Mouse (Mus musculus) urinary bladder, postnatal 4 days (tissue): ENCODE measurements around the gene Rdh16f2.
A peak's percentile ranks its signal among the peaks of the same experiment; 100 is the strongest.
"Not testable (repeated sequence)": the region's sequence is repeated elsewhere in the genome, so short reads cannot be mapped to it uniquely, and the experiment has no call there.

Experiments
- DNase-seq, 2 experiments: peaks; one replicate each; pipeline ENCODE4 v3.0.0; 2021 to 2022; ENCODE audit warnings: low spot score in 2 of 2

The Rdh16f2 gene

DNA sequence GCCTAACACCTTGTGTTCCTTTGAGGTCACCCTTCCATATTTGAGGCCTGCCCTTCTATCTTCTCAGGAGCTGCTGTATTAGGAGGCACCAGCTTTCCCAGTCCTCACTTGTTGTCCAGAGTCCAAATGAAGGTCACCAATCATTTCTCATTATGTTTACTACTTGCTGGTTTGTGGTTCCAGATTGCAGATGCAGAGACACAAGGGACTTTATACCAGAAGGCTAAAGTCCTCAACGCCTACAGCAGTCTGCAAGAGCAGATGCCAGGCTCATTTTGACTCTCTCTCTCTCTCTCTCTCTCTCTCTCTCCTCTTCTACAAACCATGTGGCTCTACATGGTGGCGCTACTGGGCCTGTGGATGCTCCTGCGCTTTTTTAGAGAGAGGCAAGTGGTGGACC, at the start of gene Rdh16f2:
Rdh16f2 (plus strand) TSS at position 243 of the 400 bp plus-strand sequence.
- no peak for DNase-seq

DNA sequence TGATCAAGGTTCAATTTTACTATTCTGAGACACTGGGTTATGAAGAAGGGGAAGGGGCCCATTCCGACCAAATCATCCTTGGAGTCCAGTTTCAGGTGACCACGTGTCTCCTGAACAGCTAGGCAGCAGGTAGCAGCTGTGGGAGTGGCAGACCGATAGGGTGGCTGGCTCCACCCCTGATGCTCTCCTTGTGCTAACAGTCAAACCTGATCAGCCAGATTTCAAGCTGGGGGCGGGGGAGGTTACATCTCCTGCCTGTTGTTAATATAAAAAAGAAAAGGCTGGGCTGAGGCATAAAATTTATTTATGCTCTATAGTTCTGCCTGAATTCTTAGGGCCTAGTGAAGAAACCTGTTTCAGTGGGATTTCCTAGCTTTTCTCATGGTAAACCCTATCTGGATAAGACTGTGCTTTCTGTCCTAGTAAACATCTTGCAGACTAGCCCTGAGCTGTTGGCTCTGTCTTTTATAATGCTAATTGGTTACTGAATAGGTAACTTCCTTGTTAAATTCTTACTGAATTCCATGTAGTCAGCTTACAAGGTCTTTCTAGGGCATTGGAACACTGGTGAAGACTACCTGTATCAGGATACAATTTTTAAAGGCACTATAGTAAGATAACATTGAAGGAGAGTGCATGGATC, 48.9 kb upstream of the Rdh16f2 start:
- DNase-seq: not testable (repeated sequence)

DNA sequence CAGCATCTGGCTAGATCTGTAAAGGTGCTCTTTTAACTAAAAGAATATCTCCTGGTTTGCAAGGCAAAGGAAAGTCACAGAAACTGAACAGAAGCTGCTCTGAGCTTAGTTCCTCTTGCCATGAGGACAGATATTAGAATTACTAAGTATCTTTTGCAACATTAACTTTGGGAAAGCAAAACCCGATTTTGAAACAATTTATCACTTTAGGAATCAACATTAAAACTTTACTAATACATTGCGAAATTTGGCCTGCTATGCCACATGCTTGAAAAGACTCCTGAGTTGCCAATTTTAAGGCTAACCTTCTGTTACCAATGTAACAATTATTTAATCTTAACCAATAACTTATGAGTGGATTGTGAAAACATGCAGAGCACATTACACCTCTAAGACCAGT, 44.5 kb upstream of the Rdh16f2 start:
- not testable (repeated sequence) for DNase-seq

DNA sequence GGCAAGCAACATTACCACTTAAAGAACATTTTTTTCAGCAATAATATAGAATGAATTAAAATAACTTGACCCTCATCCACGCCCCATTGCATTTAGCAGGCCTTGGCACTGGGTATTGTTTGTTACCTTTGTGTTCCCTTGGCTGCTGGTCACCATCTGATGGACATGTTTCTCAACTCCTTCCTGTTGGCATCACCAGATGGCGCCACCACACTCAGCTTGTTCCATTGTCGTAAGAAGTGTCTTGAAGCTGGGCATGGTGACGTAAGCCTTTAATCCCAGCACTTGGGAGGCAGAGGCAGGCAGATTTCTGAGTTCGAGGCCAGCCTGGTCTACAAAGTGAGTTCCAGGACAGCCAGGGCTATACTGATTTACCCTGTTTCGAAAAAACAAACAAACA, 40.9 kb upstream of the Rdh16f2 start:
- no peak for DNase-seq

DNA sequence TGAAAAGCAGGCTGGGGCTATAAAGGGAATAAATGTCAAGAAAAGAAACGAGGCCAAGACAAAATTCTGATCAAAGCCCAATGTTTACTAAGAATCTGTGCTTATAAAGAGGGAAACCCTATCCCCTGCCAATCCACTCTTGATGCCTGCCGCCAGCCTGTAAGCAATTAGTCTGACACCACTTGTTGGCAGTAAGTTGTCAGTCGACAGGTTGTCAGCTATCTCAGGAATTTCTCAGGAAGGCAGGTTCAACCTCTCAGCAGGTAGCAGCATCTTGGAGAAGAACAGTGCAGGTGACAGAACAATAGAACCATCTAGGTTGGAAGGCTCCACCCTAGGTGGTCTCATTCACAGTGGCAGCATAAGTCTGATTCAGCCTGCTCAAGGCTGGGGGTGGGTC, 37.2 kb upstream of the Rdh16f2 start:
- DNase-seq: no peak

DNA sequence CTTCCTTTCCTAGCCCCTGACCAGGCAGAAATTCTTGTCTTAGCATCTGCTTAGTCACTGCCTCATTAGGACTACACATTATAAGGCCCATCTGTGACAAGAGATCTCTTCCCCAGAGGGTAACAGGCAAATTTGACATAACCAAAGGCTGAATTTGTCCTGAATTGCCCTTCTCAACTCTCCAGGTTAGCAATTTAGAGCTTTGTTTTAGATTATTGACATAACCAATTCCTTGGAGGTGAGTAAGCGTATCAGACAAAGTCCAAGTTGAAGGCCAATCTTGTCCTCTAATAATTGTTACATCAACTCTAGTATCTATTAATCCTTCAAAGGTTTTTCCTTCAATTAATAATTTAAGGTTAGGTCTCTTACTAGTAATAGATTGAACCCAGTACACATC, 32.1 kb upstream of the Rdh16f2 start:
- not testable (repeated sequence) for DNase-seq

DNA sequence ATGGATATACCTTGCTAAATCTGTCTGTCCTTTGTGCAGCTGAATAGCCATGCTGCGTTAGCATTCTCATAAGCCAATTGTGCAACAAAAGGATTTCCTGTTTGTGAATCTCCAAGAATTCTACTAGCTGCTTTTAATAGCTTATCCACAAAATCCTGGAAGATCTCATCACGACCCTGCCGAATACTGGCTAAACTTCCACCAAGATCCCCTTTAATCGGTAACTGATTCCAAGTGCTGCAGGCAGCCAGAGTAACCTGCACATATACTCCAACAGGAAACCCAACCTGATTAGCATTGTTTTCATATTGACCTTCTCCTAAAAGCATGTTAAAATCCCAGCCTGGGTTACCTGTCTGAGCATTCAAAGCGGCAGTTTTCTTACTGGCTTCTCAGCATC, 31.0 kb upstream of the Rdh16f2 start:
- DNase-seq: no peak

DNA sequence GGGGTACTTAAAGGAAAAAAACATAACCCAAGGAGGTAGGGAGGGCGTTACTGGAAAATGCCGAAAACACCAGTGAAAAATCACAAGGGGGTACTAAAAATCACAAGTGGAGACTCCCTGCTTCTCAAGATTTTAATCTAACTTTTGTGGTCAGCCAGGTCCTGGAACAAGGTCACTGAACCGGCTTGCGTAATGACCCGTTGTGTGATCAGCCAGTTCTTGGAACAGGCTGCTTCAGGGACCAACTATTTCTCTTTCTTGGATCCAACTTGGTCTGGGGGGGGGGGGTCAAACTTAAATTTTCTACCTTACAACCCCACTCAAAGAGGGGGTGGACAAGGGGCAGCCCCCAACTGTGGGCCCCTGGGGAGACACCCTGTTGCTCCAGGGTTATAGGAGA, 28.5 kb upstream of the Rdh16f2 start:
- not testable (repeated sequence) for DNase-seq

DNA sequence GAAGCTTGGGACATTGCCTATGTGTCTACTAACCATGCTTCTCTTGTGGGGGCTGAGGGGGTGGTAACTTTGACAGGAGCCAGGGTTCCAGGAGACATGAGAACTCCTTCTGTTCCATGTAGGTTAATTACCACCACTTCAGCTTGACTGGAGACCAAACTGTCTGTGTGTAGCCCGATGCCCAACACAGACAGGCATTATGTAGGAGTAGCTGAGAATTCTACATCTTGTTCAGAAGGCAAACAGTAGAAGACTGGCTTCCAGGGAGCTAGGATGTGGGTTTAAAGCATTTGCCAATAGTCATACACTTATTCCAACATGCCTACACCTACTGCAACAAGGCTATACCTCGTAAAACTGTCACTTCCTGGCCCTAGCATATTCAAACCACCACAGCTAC, 27.7 kb upstream of the Rdh16f2 start:
- no peak for DNase-seq

DNA sequence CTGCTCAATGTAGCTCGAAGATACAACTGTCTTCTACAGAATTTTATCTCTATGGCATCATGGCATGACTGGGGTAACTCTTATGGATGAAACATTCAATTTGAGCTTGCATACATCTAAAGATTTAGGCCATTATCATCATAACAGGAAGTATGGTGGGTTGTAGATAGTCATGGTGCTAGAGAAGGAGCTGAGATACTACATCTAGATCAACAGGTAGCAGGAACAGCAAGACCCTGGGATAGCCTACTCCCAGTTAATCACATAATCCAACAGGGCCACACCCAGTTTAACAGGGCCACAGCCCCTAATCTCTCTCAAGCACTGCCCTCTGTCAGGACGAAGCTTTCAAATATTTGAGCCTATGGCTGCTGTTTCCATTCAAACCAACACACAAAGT, 25.5 kb upstream of the Rdh16f2 start:
- no peak for DNase-seq

DNA sequence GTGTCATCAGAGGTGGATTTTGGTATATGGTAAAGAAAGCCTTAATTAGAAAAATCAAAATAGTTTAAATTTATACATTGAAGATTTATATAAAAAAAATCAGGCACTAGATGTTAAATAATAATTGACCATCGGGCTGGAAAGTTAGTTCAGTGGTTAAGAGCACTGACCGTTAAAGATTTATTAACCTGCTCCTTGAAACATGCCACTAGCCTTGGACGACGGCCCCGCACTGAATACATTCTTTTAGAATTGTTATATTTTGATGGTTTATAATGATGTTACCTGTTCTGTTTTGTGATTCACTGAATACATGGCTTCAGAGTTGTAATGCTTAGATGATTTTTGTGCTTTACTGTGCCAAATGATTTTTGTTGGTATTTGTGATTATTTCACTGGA, 20.3 kb upstream of the Rdh16f2 start:
- DNase-seq: not testable (repeated sequence)

DNA sequence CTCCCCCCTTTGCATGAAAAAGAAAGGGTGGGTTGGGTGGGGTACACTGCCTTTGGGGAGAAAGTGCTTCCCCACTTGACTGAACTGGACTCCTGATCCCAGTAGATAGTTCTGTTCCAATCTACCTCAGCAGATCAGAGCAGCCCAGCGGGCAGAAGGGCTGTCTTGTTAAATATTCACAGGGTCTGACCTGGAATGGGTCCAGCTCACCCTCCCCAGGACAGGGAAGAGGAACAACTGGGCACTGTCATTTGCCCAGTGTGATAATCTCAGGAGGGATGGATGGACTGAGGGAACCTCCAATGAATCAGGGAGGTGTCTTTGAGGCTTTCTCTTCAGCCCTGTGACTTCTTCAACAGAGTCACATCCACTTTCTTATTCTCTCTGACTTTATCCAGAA, 18.2 kb upstream of the Rdh16f2 start:
- no peak for DNase-seq

DNA sequence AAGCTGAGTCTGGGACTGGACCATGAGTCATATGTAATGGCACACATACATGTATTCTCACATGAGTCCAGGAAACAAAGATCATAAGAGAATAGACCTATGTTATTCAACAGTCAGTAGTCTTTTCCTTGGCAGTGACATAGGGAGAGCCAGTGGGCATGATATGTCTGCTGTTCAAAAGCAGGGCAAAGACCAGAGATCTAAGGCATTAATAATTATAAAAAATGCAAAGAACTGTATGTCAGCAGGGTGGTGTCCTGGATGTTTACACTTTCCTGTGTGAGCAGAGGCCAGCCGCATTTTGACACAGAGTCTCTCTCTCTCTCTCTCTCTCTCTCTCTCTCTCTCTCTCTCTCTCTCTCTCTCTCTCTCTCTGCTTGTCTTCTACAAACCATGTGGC, 16.6 kb upstream of the Rdh16f2 start, which contains the start of gene Rdh19:
Rdh19 (plus strand) TSS at position 301 of the 400 bp plus-strand sequence.
- no peak for DNase-seq

DNA sequence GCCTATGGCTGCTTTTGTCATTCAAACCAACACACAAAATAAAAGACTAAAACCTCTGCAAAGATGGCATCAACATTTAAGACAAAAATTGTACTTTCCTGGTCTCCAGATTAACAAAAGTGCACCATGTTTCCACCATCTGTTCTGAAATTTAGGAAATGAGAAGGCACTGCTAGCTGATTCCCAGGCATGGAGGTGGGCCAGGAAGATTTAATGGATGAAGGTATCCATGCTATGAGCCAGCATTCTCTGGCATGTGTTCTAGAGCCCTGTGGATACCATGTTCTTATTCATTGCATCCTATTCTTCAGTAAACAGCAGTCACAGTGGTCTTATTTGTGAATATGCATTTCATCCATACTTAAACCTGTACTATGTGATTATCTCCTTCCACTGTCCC, 9.9 kb upstream of the Rdh16f2 start:
- no peak for DNase-seq

DNA sequence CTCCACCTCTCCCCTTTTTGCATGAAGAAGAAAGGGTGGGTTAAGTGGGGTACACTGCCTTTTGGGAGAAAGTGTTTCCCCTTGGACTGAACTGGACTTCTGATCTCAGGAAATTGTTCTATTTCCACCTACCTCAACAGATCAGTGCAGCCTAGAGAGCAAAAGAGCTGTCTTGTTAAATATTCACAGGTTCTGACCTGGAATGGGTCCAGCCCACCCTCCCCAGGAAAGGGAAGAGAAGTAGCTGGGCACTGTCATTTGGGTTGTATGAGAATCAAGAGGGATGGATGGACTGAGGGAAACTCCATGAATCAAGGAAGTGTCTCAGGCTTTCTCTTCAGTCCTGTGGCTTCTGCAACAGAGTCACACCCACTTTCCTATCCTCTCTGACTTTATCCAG, 1.3 kb upstream of the Rdh16f2 start:
- DNase-seq: no peak

DNA sequence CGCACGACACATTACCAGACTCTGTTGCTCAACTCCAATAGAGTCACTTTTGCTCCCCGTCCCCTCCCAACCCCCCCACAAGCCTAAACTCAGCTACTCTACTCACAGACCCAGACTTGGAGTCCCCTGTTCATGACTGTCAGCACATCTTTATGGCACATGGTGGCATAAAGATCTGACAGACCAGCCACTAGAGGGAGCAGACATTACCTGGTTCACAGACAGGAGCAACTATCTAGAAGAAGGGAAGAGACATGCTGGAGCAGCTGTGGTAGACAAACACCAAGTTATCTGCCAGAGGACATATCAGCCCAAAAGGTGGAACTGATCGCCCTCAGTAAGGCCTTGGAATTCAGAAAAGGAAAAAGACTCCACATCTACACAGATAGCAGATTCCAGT, 6.2 kb downstream of the Rdh16f2 start:
- DNase-seq: no peak

DNA sequence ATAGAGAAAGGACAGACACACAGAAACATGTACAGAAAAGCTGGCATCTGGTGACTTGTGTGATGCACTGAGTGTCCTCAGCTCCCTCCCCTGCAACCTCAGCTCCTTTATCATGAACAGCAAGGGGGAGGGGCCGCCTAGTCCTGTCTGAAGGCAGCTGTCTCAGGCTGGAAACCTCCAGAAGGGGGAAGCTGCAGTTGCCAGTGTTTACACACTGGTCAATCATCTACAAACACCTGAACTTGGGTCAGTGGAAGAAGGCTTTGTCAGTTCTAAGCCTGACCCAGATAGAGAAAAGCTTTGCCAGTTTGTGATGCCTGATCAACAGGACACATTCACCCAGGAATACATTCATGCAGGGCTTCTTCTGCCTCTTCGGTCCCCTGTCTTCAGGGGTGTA, 11.4 kb downstream of the Rdh16f2 start:
- peak in 1 of 2 experiments; percentile 43 for DNase-seq

DNA sequence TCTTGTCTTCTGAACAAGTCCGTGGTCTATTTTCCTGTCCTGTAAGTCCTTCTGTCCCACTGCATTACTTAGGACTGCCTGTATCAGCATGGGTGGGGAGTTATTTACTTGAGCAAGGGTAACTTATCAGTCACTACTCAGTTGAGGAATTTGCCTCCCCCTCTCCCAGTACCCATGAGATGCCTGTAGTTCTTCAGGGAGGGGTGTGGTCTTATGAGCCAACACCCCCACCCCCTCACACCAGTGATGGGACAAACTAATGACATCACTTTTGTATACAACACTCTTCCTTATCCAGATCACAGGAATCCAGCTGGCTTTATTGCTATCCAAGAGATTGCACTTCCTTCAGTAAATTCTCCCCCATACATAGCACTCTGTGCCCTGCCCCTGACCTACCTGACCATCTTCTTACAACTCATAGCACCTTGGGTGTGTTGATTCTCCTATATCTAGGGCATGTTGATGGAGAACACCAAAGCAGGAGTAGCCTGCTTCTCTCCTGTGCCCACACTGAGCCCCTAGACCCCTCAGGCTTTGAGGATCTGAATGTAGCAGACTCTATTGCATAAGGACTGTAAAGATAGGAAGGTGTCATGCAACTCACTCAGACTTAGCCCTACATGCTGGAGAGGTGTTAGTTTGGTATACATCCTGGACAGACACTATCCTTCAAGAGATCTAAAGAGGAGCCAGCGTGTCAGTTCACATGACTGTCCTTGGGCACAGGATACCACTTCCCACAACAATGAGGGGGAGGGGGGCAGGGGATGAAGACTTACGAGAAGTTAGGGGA, 12.2 kb downstream of the Rdh16f2 start:
- DNase-seq: no peak

DNA sequence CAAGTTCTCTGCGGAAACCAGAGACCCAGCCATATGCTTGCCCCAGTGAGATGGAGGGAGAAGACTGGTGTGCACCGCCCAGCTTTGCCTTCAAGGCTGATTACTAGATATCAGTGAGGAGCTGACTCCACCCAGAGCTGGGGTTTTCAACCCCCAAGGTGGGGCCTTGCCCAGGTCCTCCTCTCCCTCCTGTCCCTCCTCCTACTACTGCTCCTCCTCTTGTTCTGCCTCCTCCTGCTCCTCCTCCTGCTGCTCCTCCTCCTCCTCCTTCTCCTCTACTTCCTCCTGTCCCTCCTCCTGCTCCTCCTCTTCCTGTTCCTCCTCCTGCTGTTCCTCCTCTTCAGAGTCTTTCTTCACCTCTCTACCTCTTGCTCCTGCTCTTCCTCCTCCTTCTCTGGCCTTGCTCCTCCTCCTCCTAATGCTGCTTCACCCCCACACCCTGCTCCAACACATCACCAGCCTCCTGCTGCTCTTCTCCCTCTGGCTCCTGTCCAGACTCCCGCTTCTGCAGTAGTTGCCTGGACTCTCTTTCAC, 12.9 kb downstream of the Rdh16f2 start:
- no peak for DNase-seq

DNA sequence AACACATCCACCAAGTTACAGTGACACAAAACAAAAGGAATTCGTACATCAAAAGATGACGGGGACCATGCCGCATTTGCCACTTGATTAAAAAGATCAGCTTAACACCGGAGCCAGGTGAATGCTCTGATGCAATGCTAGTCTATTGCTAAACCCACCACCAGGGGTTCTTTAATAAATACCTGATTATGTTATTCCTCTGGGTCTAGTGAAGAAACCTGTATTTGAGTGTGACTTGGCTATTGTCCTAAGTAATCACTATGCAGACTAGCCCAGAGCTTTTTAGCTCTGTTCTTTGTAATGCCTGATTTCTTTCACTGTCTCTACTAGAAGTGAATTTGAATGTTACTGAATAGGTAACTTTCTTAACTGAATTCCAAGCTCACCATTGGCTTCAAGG, 14.8 kb downstream of the Rdh16f2 start:
- no peak for DNase-seq

DNA sequence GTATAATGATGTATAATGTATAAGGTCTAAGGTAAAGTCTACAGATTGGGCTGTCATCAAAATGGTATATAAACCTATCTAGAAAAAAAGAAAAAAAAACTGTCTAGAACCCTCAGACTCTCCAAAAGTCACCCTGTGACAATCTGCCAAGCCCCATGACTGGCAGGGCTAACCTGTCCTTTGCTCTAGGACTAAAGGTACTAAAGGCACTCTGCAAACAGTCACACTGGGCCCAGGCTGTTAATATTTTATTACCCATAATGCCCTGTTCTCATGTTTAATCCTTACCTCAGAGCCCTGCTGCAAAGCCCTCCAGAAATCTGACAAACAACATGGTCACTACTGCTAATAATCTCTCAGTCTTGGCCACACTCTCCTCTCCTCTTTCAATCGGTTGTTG, 20.3 kb downstream of the Rdh16f2 start:
- no peak for DNase-seq

DNA sequence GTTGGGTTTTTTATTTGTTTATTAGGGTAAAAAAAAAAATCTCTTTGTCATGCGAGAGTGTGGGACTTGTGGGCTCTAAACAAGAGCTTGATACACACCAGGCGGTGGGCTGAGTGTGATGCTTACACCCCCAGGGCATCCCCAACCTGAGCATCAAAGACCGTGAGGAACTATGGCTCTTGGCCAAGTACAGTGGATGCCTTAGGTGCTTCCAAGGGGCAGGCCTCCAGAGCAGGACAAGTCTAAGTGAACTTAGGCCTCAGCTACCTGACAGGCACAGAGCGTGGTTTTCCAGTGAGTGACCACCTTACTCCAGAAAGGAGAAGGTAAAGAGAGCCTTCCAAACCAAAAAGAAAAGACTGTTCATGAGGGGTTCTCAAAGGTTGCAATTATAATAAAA, 20.7 kb downstream of the Rdh16f2 start:
- no peak for DNase-seq

DNA sequence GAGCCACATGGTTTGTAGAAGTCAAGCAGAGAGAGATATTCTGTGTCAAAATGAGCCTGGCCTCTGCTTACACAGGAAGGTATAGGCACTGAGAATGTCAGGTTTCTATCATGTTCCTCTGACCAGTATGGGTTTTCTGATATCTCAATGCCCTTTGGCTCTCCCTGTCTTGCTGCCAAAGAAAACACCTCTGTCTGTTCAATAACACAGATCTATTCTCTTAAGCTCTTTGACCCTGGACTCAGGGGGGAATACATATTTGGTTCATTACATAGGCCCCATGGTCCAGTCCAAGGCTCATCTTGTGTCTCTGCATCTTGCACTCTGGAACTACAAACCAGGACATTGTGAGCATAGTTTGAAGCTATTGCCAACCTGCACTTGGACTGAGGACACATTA, 22.3 kb downstream of the Rdh16f2 start, which contains the start of gene Rdh7:
Rdh7 (minus strand) TSS at position 213 of the 400 bp plus-strand sequence.
- DNase-seq: no peak
